ENCODE assay signal across 8 mouse cellular contexts in the genomic region with DNA sequence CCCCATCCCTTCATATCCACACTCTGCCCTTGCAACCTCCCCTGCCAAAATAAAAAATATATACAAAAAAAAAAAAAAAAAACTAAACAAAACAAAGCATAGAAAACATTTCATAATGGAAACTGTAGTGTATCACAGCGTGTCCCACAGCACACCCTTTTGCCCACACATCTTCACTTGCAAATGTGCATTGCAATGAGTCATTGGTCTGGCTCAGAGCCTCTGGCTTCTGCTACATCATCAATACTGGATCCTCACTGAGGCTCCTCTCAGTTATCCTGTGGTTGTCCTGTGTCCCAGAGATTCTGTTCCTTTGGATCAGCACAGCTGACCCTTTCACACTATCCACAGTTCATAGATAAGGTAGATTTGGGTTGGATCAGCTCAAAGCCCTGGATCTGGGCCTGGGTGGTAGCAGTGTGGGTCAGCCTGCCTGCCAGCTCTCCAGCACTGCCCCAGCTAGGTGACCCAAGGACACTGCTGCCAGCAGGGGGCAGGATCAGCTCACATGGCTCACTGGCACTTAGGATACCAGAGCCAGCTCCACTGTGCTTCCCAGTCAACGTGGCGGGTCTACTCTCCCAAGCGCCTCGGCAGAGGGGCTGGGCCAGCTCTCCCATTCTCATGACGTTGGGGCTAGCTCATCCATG. TPM values are rescaled to one million over a fixed set of nuclear protein-coding genes. Genes with fewer than 3 reads are reported as not detected.
DNase-seq lines count a peak whose midpoint lies in the region; ATAC-seq lines count a peak whose summit lies in the region.

No protein-coding gene starts in this region.

- H3K9ac ChIP-seq in heart, embryonic 16.5 days (ENCODE audit: low read length) = no peak overlapping the region

- peak; percentile 37 to 44 for DNase-seq in cerebellum, adult 18-20 months
- DNase-seq in cerebellum, adult 11 months = no peak
- peak; percentile 61 for DNase-seq in A20 (ENCODE audit: low read depth, low spot score)
- peak; percentile 55 for DNase-seq in c-Kit-positive CD71-positive TER-119-positive erythroid progenitor cells, embryonic 14.5 days (ENCODE audit: low spot score)
- DNase-seq in layer of hippocampus, adult 9-11 months = peak; percentile 57
- DNase-seq in splenic B cell, adult 2 months (ENCODE audit: low read depth, low spot score) = peak; percentile 79

- H3K27me3 ChIP-seq in heart, embryonic 16.5 days (ENCODE audit: control insufficient read depth, insufficient read depth, low read length) = no peaks in the 10 kb centered on the region
- no peaks in the 10 kb centered on the region for H3K27me3 ChIP-seq in splenic B cell, adult 2 months (ENCODE audit: control insufficient read depth, insufficient read depth, low read length, poor library complexity, severe bottlenecking)

- peaks cover 36% of the 10 kb centered on the region for H3K4me1 ChIP-seq in heart, embryonic 16.5 days (ENCODE audit: control insufficient read depth, insufficient read depth, low read length)

- H3K9me3 ChIP-seq in heart, embryonic 16.5 days (replicated peaks; ENCODE audit: control insufficient read depth, low read length) = no peaks in the 10 kb centered on the region

- 44% methylated on average over 6 of the region's 6 CpGs for WGBS in heart, embryonic 16.5 days

- peak; percentile 61 for ATAC-seq in heart, embryonic 16.5 days (replicated peaks; ENCODE audit: extremely low read depth, insufficient read depth, low FRiP score)
- peak; percentile 84 for ATAC-seq in megakaryocyte progenitor cell, adult 5-6 weeks (replicated peaks; ENCODE audit: poor library complexity)

- no peak overlapping the region for H3K4me3 ChIP-seq in heart, embryonic 16.5 days (ENCODE audit: low read length)

- H3K4me2 ChIP-seq in heart, embryonic 16.5 days (ENCODE audit: low read depth, low read length) = no peak overlapping the region

- peak overlapping the region; percentile 11; the same call in 1 of the 2 replicates for H3K27ac ChIP-seq in heart, embryonic 16.5 days (ENCODE audit: low read length)

- H3K36me3 ChIP-seq in heart, embryonic 16.5 days (ENCODE audit: control insufficient read depth, insufficient read depth) = no peaks in the 10 kb centered on the region
- no peaks in the 10 kb centered on the region for H3K36me3 ChIP-seq in splenic B cell, adult 2 months (ENCODE audit: control insufficient read depth, insufficient read depth, low read length, poor library complexity, severe bottlenecking)

RNA-seq across cellular contexts. Expression of gene Nedd4, which starts 7.4 kb away (rescaled TPM):
- polyA plus RNA-seq in heart, embryonic 16.5 days (2015; fragmentation: Nextera tagmentation; extraction: Ambion mirVana) = 428 and 482 TPM in 2 replicates
- 137 and 168 TPM in 2 replicates for total RNA-seq in megakaryocyte progenitor cell, adult 5-6 weeks (2015)
- total RNA-seq in megakaryocyte progenitor cell, adult 5-6 weeks (2017) = 163 and 210 TPM in 2 replicates
